Mouse (Mus musculus): ENCODE data around the gene Nphs2. TPM values are rescaled to one million over a fixed set of nuclear protein-coding genes. Genes with fewer than 3 reads are reported as not detected.

Nphs2 gene
- polyA plus RNA-seq, 1 experiment from 2014 or later = 0.23 TPM

DNA sequence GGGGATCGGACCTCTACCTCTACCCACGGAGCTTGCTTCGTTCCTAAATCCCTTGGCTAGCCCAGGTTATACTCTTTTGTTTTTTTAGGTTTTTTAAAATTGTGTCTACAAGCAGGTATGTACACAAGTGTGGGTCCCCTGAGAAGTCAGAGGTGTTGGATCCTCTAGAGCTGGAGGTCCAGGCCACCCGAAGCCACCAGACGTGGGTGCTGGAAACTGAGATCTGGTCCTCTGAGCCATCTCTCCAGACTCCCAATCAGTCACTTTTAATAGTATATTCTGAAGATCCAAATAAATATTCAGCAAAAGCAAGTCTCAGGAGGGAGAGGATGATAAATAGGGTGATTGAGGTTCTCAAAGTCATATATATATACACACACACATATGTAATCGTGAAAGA is 20.5 kb upstream of the Nphs2 start:
- Histone ChIP-seq H3K4me1 (no peaks in the 10 kb centered on the region), H3K27me3 (no peaks in the 10 kb centered on the region), H3K9ac (no peak overlapping the region), H3K4me3 (replicated peaks) (no peak overlapping the region), H3K27ac (no peak overlapping the region), H3K4me2 (no peak overlapping the region), H3K36me3 (replicated peaks) (no peaks in the 10 kb centered on the region), H3K9me3 (no peaks in the 10 kb centered on the region)
- no peak for ATAC-seq (ENCODE audit: low FRiP score)
- WGBS = 98% methylated on average over 6 of the region's 6 CpGs

DNA sequence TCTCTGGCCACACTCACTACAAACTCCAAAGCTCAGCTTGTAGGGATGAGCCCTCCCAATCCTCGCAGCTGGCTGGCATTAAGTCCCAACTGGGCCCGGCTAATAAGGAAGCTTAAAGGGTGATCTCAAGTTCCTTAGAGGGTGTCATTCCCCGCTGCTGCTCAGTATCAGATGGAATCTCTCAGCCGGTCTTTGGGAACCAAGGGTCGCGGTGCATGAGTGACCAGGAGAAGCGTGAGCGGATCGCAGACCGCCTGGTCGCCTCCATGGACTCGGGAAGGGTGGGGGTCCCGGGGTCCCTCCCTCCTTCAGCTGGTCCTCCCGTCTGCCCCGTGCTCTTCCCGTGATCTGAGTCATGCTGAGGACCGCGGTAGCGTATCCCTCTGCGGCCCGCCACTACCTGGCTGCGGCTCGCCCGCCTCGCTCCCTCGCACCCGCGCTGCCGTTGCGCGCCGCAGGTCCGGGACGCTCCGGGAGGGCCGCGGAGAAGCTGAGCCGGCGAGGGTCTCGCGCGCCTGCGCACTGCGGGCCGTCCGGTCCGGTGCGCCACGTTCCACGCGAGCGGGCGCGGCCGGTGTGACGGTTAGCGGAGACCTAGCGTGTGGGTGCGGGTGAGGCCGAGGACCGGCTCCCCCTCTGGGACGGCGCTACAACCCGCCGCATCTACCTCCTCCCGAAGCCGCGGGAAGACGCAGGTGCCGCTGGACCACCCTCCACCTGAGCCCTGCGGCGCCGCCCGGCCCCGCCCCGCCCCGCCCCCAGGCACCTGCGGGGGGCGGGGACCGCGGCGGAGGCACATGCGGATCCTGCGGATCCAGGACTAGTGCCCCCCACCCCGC is 7.4 kb upstream of the Nphs2 start, which contains the start of gene Tdrd5:
Tdrd5 (minus strand) TSS at position 754 of the 839 bp plus-strand sequence.
- Histone ChIP-seq H3K4me3 (replicated peaks) (peak within 1 kb of the TSS; percentile 63), H3K27me3 (peaks cover 55% of the 10 kb centered on the region), H3K4me2 (peak within 1 kb of the TSS; percentile 94), H3K36me3 (replicated peaks) (no peaks in the 10 kb centered on the region), H3K9ac (peak within 1 kb of the TSS; percentile 59), H3K4me1 (peaks cover 7% of the 10 kb centered on the region), H3K27ac (no peak within 1 kb of the TSS), H3K9me3 (no peaks in the 10 kb centered on the region)
- under 1% methylated on average over 67 of the region's 85 CpGs for WGBS
- ATAC-seq (ENCODE audit: low FRiP score) = peak; percentile 80

DNA sequence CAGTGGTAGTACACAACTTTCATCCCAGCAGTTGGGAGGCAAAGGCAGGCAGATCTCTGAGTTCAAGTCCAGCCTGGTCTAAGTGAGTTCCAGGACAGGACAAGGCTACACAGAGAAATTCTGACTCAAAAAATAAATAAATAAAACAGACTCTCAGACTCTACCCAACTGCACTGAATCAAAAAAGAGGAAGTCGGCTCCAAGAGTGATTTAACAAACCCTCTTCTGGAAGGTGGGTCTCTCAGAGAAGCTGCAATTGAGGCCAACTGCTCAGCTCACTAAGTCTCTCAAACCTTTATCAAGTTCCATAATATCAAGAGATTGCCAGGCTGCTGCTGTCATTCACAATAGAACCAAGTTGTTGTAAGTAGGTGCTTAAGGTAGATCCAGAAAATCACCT is 1.9 kb upstream of the Nphs2 start:
- H3K9me3 ChIP-seq = no peaks in the 10 kb centered on the region
- H3K9ac ChIP-seq = no peak overlapping the region
- peaks cover 68% of the 10 kb centered on the region for H3K27me3 ChIP-seq
- ATAC-seq (ENCODE audit: low FRiP score) = no peak
- WGBS = 88% methylated on average over 1 of the region's 1 CpGs
- H3K27ac ChIP-seq = no peak overlapping the region
- H3K36me3 ChIP-seq (replicated peaks) = no peaks in the 10 kb centered on the region
- no peak overlapping the region for H3K4me2 ChIP-seq
- no peak overlapping the region for H3K4me3 ChIP-seq (replicated peaks)
- peaks cover 9% of the 10 kb centered on the region for H3K4me1 ChIP-seq

DNA sequence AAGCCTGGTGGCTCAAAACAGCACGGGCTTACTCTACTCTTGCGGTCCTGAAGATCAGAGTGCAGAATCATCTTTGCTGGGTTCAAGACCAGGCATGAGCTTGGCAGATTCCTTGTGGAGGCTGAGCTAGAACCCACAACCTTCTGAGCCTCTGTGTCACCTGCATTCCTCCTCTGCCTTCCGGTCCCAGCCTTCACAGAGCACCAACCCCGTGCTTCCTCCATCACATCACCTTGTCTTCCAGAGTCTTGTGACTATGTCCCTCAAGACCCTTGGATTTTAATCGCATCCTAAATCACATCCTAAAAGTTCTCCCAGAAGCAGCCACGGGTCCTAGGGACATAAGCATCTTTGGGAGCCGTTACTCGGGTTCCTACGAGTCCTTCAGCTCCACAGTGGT is 12.6 kb downstream of the Nphs2 start:
- Histone ChIP-seq H3K9ac (no peak overlapping the region), H3K4me1 (no peaks in the 10 kb centered on the region), H3K27me3 (no peaks in the 10 kb centered on the region), H3K9me3 (no peaks in the 10 kb centered on the region), H3K4me2 (no peak overlapping the region), H3K27ac (no peak overlapping the region), H3K4me3 (replicated peaks) (no peak overlapping the region), H3K36me3 (replicated peaks) (no peaks in the 10 kb centered on the region)
- WGBS = 86% methylated on average over 9 of the region's 9 CpGs
- no peak for ATAC-seq (ENCODE audit: low FRiP score)

DNA sequence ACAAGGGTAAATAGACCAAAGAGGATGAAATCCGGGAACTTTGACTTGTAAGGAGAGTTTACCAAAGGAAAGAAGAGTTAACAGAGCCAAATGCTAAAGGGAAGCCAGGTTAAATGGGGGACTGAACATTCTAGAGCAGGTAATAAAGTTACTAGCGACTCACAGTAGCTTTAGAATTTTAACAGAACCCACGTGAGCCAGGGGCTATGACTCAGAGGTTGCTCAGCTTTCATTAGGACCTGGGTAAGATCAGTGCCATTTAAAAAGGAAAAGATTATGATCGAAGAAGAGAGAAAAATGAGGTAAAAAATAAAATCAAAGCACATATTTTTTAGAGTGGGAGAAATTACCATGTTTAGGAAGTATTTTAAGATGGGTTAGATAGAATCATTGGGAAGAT is 30.3 kb downstream of the Nphs2 start:
- Histone ChIP-seq H3K9me3 (no peaks in the 10 kb centered on the region), H3K4me2 (no peak overlapping the region), H3K9ac (no peak overlapping the region), H3K36me3 (replicated peaks) (no peaks in the 10 kb centered on the region), H3K27ac (no peak overlapping the region), H3K4me1 (no peaks in the 10 kb centered on the region), H3K27me3 (no peaks in the 10 kb centered on the region), H3K4me3 (replicated peaks) (no peak overlapping the region)
- ATAC-seq (ENCODE audit: low FRiP score) = no peak
- WGBS = 86% methylated on average over 4 of the region's 4 CpGs

DNA sequence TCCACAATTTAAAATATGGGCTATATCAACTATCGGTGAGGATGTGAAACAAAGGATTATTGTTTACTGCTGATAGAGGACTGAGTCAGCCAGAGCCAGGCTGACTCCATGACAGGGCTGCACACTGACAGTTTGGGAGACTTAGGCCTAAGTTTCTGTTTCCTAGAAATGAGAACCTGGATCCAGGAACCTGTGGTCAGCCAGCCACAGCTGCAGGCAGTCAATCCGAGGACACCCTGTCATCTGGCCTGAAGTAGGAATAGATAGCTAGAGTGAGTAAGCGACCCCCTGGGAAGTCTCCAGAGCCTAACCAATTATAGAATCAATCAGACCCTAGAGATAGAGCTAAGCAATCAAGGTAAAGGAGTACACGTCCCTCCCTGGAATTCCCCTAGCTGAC is 33.9 kb downstream of the Nphs2 start:
- Histone ChIP-seq H3K27ac (no peak overlapping the region), H3K36me3 (replicated peaks) (no peaks in the 10 kb centered on the region), H3K4me3 (replicated peaks) (no peak overlapping the region), H3K27me3 (no peaks in the 10 kb centered on the region), H3K9me3 (no peaks in the 10 kb centered on the region), H3K4me2 (no peak overlapping the region), H3K9ac (no peak overlapping the region), H3K4me1 (no peaks in the 10 kb centered on the region)
- WGBS = 70% methylated on average over 4 of the region's 4 CpGs
- no peak for ATAC-seq (ENCODE audit: low FRiP score)

DNA sequence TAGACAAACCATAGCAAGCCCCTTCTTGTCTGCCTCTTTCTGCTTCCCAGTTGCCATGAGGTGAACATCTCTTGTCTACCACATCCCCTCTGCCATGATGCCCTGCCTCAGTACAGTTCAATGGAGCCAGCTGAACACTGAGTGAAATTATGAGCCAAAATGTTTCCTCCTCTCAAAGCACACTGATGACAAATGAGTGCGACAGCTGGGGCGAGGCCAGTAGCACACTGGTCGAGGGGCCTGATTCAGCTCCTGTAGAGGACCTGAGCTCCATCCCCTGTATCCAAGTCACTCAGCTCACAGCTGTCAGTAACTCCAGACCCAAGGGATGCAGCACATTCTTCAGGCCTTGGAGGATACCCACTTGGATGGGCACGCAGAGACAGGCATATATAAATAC is 35.1 kb downstream of the Nphs2 start:
- H3K9ac ChIP-seq = no peak overlapping the region
- no peaks in the 10 kb centered on the region for H3K36me3 ChIP-seq (replicated peaks)
- ATAC-seq (ENCODE audit: low FRiP score) = no peak
- H3K4me2 ChIP-seq = no peak overlapping the region
- WGBS = 97% methylated on average over 4 of the region's 4 CpGs
- no peaks in the 10 kb centered on the region for H3K4me1 ChIP-seq
- no peak overlapping the region for H3K4me3 ChIP-seq (replicated peaks)
- no peaks in the 10 kb centered on the region for H3K9me3 ChIP-seq
- H3K27ac ChIP-seq = no peak overlapping the region
- no peaks in the 10 kb centered on the region for H3K27me3 ChIP-seq

DNA sequence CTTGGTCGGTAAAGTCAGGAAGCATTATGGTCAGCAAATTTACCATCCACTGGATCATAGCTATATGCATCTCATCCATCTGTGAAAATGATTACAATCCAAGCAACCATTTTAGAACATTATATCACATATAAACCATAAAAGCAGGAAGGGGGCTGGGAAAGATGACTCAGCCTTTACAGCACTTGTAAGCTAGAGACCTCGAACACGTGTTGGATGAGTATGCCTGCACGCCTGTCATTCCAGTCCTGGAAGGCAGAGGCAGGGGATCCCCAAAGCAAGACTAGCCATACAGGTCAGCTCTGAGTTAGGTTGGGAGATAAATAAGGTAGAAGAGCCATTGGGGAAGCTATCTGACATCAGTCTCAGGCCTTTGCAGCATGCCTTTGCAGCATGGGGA is 38.5 kb downstream of the Nphs2 start:
- 79% methylated on average over 4 of the region's 4 CpGs for WGBS
- no peaks in the 10 kb centered on the region for H3K9me3 ChIP-seq

DNA sequence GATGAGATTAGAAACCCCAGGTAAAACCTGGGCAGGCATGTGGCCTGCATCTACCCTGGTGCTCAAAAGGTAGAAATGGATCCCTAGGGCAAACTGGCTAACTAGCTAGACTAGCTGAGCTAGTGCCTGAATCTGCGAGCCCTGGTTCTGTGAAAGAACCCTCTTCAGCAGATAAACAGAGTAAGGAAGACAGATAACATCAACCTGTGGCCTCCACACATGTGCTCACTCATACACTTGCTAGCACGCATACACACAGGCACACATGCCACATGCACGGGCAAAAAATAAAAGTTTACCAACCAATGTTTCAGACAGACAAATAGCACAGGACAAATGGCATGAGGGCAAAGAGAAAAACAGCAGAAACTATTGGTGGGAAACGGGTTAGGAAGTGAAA is 39.9 kb downstream of the Nphs2 start:
- no peaks in the 10 kb centered on the region for H3K4me1 ChIP-seq
- no peak overlapping the region for H3K4me2 ChIP-seq
- no peaks in the 10 kb centered on the region for H3K27me3 ChIP-seq
- 86% methylated on average over 4 of the region's 4 CpGs for WGBS
- no peaks in the 10 kb centered on the region for H3K9me3 ChIP-seq
- no peaks in the 10 kb centered on the region for H3K36me3 ChIP-seq (replicated peaks)
- ATAC-seq (ENCODE audit: low FRiP score) = no peak
- H3K27ac ChIP-seq = no peak overlapping the region
- H3K9ac ChIP-seq = no peak overlapping the region
- no peak overlapping the region for H3K4me3 ChIP-seq (replicated peaks)

More for the DNA sequence above, 38.5 kb downstream of the Nphs2 start:
- ATAC-seq (ENCODE audit: low FRiP score) = no peak
- Histone ChIP-seq H3K4me1 (no peaks in the 10 kb centered on the region), H3K4me3 (replicated peaks) (no peak overlapping the region), H3K4me2 (no peak overlapping the region), H3K9ac (no peak overlapping the region), H3K36me3 (replicated peaks) (no peaks in the 10 kb centered on the region), H3K27me3 (no peaks in the 10 kb centered on the region), H3K27ac (no peak overlapping the region)

DNA sequence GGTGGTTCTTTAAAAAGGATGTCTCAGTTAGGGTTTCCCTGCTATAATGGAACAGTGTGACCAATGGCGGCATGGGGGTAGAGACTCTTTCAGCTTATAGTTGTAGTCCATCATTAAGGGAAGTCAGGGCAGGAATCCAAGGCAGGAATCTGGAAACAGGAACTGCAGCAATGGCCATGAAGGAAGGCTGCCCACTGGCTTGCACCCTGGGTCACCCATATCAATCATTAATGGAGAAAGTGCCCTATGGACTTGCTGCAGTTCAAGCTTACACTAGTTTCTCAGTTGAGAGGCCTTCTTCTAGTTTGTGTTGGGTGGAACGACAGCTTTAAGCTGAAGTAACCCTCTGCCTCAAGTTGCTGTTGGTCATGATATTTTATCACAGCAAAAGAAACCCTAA is 41.9 kb downstream of the Nphs2 start:
- Histone ChIP-seq H3K27ac (no peak overlapping the region), H3K4me2 (no peak overlapping the region), H3K9me3 (no peaks in the 10 kb centered on the region), H3K4me3 (replicated peaks) (no peak overlapping the region), H3K36me3 (replicated peaks) (no peaks in the 10 kb centered on the region), H3K9ac (no peak overlapping the region), H3K27me3 (no peaks in the 10 kb centered on the region), H3K4me1 (no peaks in the 10 kb centered on the region)
- ATAC-seq (ENCODE audit: low FRiP score) = no peak
- 92% methylated on average over 2 of the region's 2 CpGs for WGBS

DNA sequence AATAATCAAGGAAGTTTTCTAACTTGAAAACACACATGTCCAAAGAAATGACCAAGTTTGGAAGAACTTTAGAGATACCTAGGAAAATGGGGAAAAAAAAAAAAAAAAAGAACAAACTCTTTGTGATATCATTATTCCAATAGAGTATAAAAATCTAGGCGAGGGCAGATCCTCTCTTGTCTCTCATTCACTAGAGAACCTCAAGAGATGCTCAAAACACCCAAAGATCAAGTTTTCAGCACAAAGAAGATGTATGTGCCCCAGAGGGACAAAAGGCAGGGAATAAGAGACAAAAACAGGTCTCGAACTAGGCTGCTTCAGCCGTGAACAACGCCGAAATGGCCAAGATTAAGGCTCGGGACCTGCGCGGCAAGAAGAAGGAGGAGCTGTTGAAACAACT is 55.2 kb downstream of the Nphs2 start, which contains the start of gene Gm2000:
Gm2000 (plus strand) TSS at position 301 of the 400 bp plus-strand sequence.
- ATAC-seq (ENCODE audit: low FRiP score) = no peak
- 91% methylated on average over 8 of the region's 8 CpGs for WGBS
- Histone ChIP-seq H3K4me1 (no peaks in the 10 kb centered on the region), H3K4me3 (replicated peaks) (no peak within 1 kb of the TSS), H3K9me3 (no peaks in the 10 kb centered on the region), H3K27ac (no peak within 1 kb of the TSS), H3K4me2 (no peak within 1 kb of the TSS), H3K36me3 (replicated peaks) (no peaks in the 10 kb centered on the region), H3K9ac (no peak within 1 kb of the TSS), H3K27me3 (no peaks in the 10 kb centered on the region)

Data from forebrain, embryonic 12.5 days (tissue).